Mouse (Mus musculus) thymus, adult 2 months (tissue): ENCODE results near the gene Fchsd2. TPM values are rescaled to one million over a fixed set of nuclear protein-coding genes. Genes with fewer than 3 reads are reported as not detected.
"Not testable (repeated sequence)": the region's sequence is repeated elsewhere in the genome, so short reads cannot be mapped to it uniquely, and the experiment has no call there.

Experiments
- DNase-seq: peaks from one replicate; pipeline ENCODE4 v3.0.0; 2021
- H3K27ac ChIP-seq: fragments of 200-500 bp; 2 replicates; pipeline ENCODE4 v1.5.1; 2012; ENCODE audit warnings: low read length, control low read depth; ENCODE audit not compliant: control insufficient read depth, insufficient read depth
- H3K27me3 ChIP-seq: fragments of 200-500 bp; 2 replicates; pipeline ENCODE4 v1.6.1; 2012; ENCODE audit warnings: mild to moderate bottlenecking, low read length, moderate library complexity, mixed read lengths; ENCODE audit not compliant: control insufficient read depth, insufficient read depth
- H3K36me3 ChIP-seq: fragments of 200-500 bp; 2 replicates; pipeline ENCODE4 v1.6.1; 2012; ENCODE audit warnings: mild to moderate bottlenecking, low read length, moderate library complexity; ENCODE audit not compliant: control insufficient read depth, insufficient read depth
- H3K4me1 ChIP-seq: fragments of 200-500 bp; replicated peaks from 2 replicates; pipeline ENCODE4 v1.6.1; 2012; ENCODE audit warnings: low read length; ENCODE audit not compliant: control insufficient read depth, insufficient read depth
- H3K4me3 ChIP-seq: fragments of 200-500 bp; 2 replicates; pipeline ENCODE4 v1.5.1; 2012; ENCODE audit warnings: mild to moderate bottlenecking, low read length, control low read depth, moderate library complexity; ENCODE audit not compliant: control insufficient read depth, insufficient read depth
- CTCF ChIP-seq: fragments of 200-500 bp; IDR thresholded peaks from 2 replicates; pipeline ENCODE4 v1.5.1; 2012; ENCODE audit warnings: mild to moderate bottlenecking, control low read depth, low read length, moderate library complexity, borderline replicate concordance; ENCODE audit not compliant: control insufficient read depth, poor library complexity, insufficient read depth; ENCODE audit errors: extremely low read depth
- POLR2A ChIP-seq: fragments of 200-500 bp; IDR thresholded peaks from 2 replicates; pipeline ENCODE4 v1.6.1; 2012; ENCODE audit warnings: mild to moderate bottlenecking, low read length, control low read depth, moderate library complexity; ENCODE audit not compliant: control insufficient read depth, poor library complexity, insufficient read depth; ENCODE audit errors: extremely low read depth
- WGBS: fragments of 180-500 bp; shearing (Covaris S2); methylation state at CpG from one replicate; pipeline ENCODE4 v1.1.7; 2018; 5-methylcytosine and 5-hydroxymethylcytosine counted together
- polyA plus RNA-seq: library from polyadenylated mRNA; depleted of rRNA; stranded (reverse); fragments of >200 nt; gene quantifications from 2 replicates; pipeline ENCODE4 v1.2.3, GENCODE M21; 2012

Fchsd2 gene
- polyA plus RNA-seq, 1 experiment = 14.3 TPM

GRCm38 (mm10) chr7:101138819-101139218 lies 46.2 kb downstream of the Fchsd2 start:
- no peak overlapping the region for H3K27ac ChIP-seq
- H3K4me1 ChIP-seq = no peaks in the 10 kb centered on the region
- no peaks in the 10 kb centered on the region for H3K27me3 ChIP-seq
- DNase-seq = no peak
- WGBS = 11% methylated on average over 1 of the region's 1 CpGs
- no peak overlapping the region for H3K4me3 ChIP-seq
- TF ChIP-seq POLR2A (no peak), CTCF (no peak)
- H3K36me3 ChIP-seq = no peaks in the 10 kb centered on the region

GRCm38 (mm10) chr7:101142907-101143306 lies 50.2 kb downstream of the Fchsd2 start:
- Histone ChIP-seq H3K36me3 (no peaks in the 10 kb centered on the region), H3K27ac (no peak overlapping the region), H3K27me3 (no peaks in the 10 kb centered on the region), H3K4me3 (no peak overlapping the region), H3K4me1 (no peaks in the 10 kb centered on the region)
- TF ChIP-seq CTCF = no peak
- no peak for TF ChIP-seq POLR2A
- DNase-seq = no peak
- 53% methylated on average over 2 of the region's 2 CpGs for WGBS

GRCm38 (mm10) chr7:101144222-101144621 lies 51.6 kb downstream of the Fchsd2 start:
- 71% methylated on average over 2 of the region's 2 CpGs for WGBS
- Histone ChIP-seq H3K36me3 (no peaks in the 10 kb centered on the region), H3K4me1 (no peaks in the 10 kb centered on the region), H3K27ac (no peak overlapping the region), H3K4me3 (no peak overlapping the region), H3K27me3 (no peaks in the 10 kb centered on the region)
- no peak for DNase-seq
- TF ChIP-seq POLR2A = no peak
- TF ChIP-seq CTCF = no peak

- TF ChIP-seq POLR2A (no peak), CTCF (no peak)
- Histone ChIP-seq H3K27me3 (no peaks in the 10 kb centered on the region), H3K4me3 (no peak overlapping the region), H3K27ac (no peak overlapping the region), H3K4me1 (no peaks in the 10 kb centered on the region), H3K36me3 (0 out of 2 replicates have a peak, but pooled peaks cover 3% of the 10 kb centered on the region)
- 94% methylated on average over 3 of the region's 3 CpGs for WGBS
- DNase-seq = no peak
Observed at GRCm38 (mm10) chr7:101149039-101149438, 56.4 kb downstream of the Fchsd2 start.

- H3K27ac ChIP-seq, H3K4me3 ChIP-seq, DNase-seq, H3K36me3 ChIP-seq, H3K4me1 ChIP-seq, H3K27me3 ChIP-seq: not testable (repeated sequence)
- 99% methylated on average over 15 of the region's 15 CpGs for WGBS
Observed at GRCm38 (mm10) chr7:101154883-101155282, 62.2 kb downstream of the Fchsd2 start.

- Histone ChIP-seq H3K4me1 (no peaks in the 10 kb centered on the region), H3K4me3 (no peak overlapping the region), H3K27ac (no peak overlapping the region), H3K36me3 (0 out of 2 replicates have a peak, but pooled peaks cover 3% of the 10 kb centered on the region), H3K27me3 (no peaks in the 10 kb centered on the region)
- TF ChIP-seq POLR2A (no peak), CTCF (no peak)
- DNase-seq = no peak
- WGBS = 96% methylated on average over 3 of the region's 3 CpGs
Observed at GRCm38 (mm10) chr7:101155284-101155683, 62.6 kb downstream of the Fchsd2 start.

- H3K27ac ChIP-seq = no peak overlapping the region
- no peaks in the 10 kb centered on the region for H3K4me1 ChIP-seq
- H3K36me3 ChIP-seq = no peaks in the 10 kb centered on the region
- H3K4me3 ChIP-seq = no peak overlapping the region
- no peak for TF ChIP-seq CTCF
- no peak for TF ChIP-seq POLR2A
- DNase-seq = no peak
- WGBS = 83% methylated on average over 2 of the region's 2 CpGs
- H3K27me3 ChIP-seq = no peaks in the 10 kb centered on the region
Observed at GRCm38 (mm10) chr7:101160266-101160665, 67.6 kb downstream of the Fchsd2 start.

- no peak for DNase-seq
- H3K36me3 ChIP-seq = no peaks in the 10 kb centered on the region
- H3K27ac ChIP-seq = no peak overlapping the region
- no peak overlapping the region for H3K4me3 ChIP-seq
- no peaks in the 10 kb centered on the region for H3K27me3 ChIP-seq
- TF ChIP-seq POLR2A (no peak), CTCF (no peak)
- WGBS = 100% methylated on average over 1 of the region's 1 CpGs
- H3K4me1 ChIP-seq = no peaks in the 10 kb centered on the region
Observed at GRCm38 (mm10) chr7:101162781-101163180, 70.1 kb downstream of the Fchsd2 start.
